Mouse (Mus musculus): Measurements from ENCODE around the gene Cdc16. TPM values are rescaled to one million over a fixed set of nuclear protein-coding genes. Genes with fewer than 3 reads are reported as not detected.

Gene Cdc16
- polyA plus RNA-seq, 1 experiment from 2014 or later, result 27.3 TPM

GRCm38 (mm10) chr8:13793746-13794101, 36.2 kb downstream of the Cdc16 start:
- Histone ChIP-seq H3K4me2 (ENCODE audit: low read depth, low read length) (no peak overlapping the region), H3K27ac (ENCODE audit: low read depth) (no peak overlapping the region), H3K4me3 (ENCODE audit: low read depth, low read length) (no peak overlapping the region), H3K4me1 (ENCODE audit: insufficient read depth) (no peaks in the 10 kb centered on the region), H3K9me3 (ENCODE audit: low read length) (no peaks in the 10 kb centered on the region), H3K9ac (replicated peaks) (no peak overlapping the region), H3K36me3 (replicated peaks; ENCODE audit: insufficient read depth, low read length) (peaks cover 38% of the 10 kb centered on the region), H3K27me3 (ENCODE audit: insufficient read depth, low read length) (no peaks in the 10 kb centered on the region)
- 87% methylated on average over 11 of the region's 11 CpGs for WGBS (ENCODE audit: insufficient replicate concordance)
- no peak for ATAC-seq
- TF ChIP-seq EP300 (IDR thresholded peaks at IDR 0.05; ENCODE audit: low read depth), result no peak
- no peak for TF ChIP-seq CTCF (IDR thresholded peaks at IDR 0.05; ENCODE audit: low read depth)
- DNase-seq, result no peak

- H3K4me3 ChIP-seq (ENCODE audit: low read depth, low read length), result no peak overlapping the region
- H3K36me3 ChIP-seq (replicated peaks; ENCODE audit: insufficient read depth, low read length), result peaks cover 20% of the 10 kb centered on the region; the same call in 1 of the 2 replicates
- 86% methylated on average over 5 of the region's 5 CpGs for WGBS (ENCODE audit: insufficient replicate concordance)
- H3K9ac ChIP-seq (replicated peaks), result no peak overlapping the region
- no peaks in the 10 kb centered on the region for H3K27me3 ChIP-seq (ENCODE audit: insufficient read depth, low read length)
- no peaks in the 10 kb centered on the region for H3K9me3 ChIP-seq (ENCODE audit: low read length)
- TF ChIP-seq CTCF (IDR thresholded peaks at IDR 0.05; ENCODE audit: low read depth), result no peak
- TF ChIP-seq EP300 (IDR thresholded peaks at IDR 0.05; ENCODE audit: low read depth), result no peak
- DNase-seq (no peak), ATAC-seq (no peak)
- no peak overlapping the region for H3K27ac ChIP-seq (ENCODE audit: low read depth)
- no peak overlapping the region for H3K4me2 ChIP-seq (ENCODE audit: low read depth, low read length)
- H3K4me1 ChIP-seq (ENCODE audit: insufficient read depth), result no peaks in the 10 kb centered on the region
These were observed 40.2 kb downstream of the Cdc16 start for GRCm38 (mm10) chr8:13797676-13798075.

GRCm38 (mm10) chr8:13799566-13799965, 42.1 kb downstream of the Cdc16 start:
- Histone ChIP-seq H3K4me3 (ENCODE audit: low read depth, low read length) (no peak overlapping the region), H3K9ac (replicated peaks) (no peak overlapping the region), H3K4me1 (ENCODE audit: insufficient read depth) (no peaks in the 10 kb centered on the region), H3K36me3 (replicated peaks; ENCODE audit: insufficient read depth, low read length) (peaks cover 17% of the 10 kb centered on the region; the same call in 1 of the 2 replicates), H3K27me3 (ENCODE audit: insufficient read depth, low read length) (no peaks in the 10 kb centered on the region), H3K4me2 (ENCODE audit: low read depth, low read length) (no peak overlapping the region), H3K9me3 (ENCODE audit: low read length) (no peaks in the 10 kb centered on the region), H3K27ac (ENCODE audit: low read depth) (no peak overlapping the region)
- TF ChIP-seq CTCF (IDR thresholded peaks at IDR 0.05; ENCODE audit: low read depth), result no peak
- no peak for TF ChIP-seq EP300 (IDR thresholded peaks at IDR 0.05; ENCODE audit: low read depth)
- no peak for ATAC-seq
- DNase-seq, result no peak
- WGBS (ENCODE audit: insufficient replicate concordance), result 74% methylated on average over 5 of the region's 5 CpGs

GRCm38 (mm10) chr8:13828598-13829172, 71.2 kb downstream of the Cdc16 start:
- Histone ChIP-seq H3K9ac (replicated peaks) (no peak overlapping the region), H3K36me3 (replicated peaks; ENCODE audit: insufficient read depth, low read length) (no peaks in the 10 kb centered on the region), H3K4me1 (ENCODE audit: insufficient read depth) (no peaks in the 10 kb centered on the region), H3K9me3 (ENCODE audit: low read length) (no peaks in the 10 kb centered on the region), H3K4me2 (ENCODE audit: low read depth, low read length) (no peak overlapping the region), H3K4me3 (ENCODE audit: low read depth, low read length) (no peak overlapping the region), H3K27me3 (ENCODE audit: insufficient read depth, low read length) (no peaks in the 10 kb centered on the region), H3K27ac (ENCODE audit: low read depth) (no peak overlapping the region)
- no peak for ATAC-seq
- no peak for TF ChIP-seq EP300 (IDR thresholded peaks at IDR 0.05; ENCODE audit: low read depth)
- WGBS (ENCODE audit: insufficient replicate concordance), result 62% methylated on average over 7 of the region's 7 CpGs
- no peak for DNase-seq

Other genes with a start within 250 kb of the Cdc16 start
- gene 1700029H14Rik, start 195.2 kb upstream of the Cdc16 start, polyA plus RNA-seq (2015; fragmentation: Nextera tagmentation; extraction: Ambion mirVana), result not detected in 2 replicates
- gene Rasa3, start 80.1 kb upstream of the Cdc16 start, polyA plus RNA-seq (2015; fragmentation: Nextera tagmentation; extraction: Ambion mirVana), result 9.9 and 11.4 TPM in 2 replicates
- gene Cfap97d2, start 51.8 kb upstream of the Cdc16 start, polyA plus RNA-seq (2015; fragmentation: Nextera tagmentation; extraction: Ambion mirVana), result not detected in 2 replicates
- gene Upf3a, start 27.9 kb downstream of the Cdc16 start, polyA plus RNA-seq (2015; fragmentation: Nextera tagmentation; extraction: Ambion mirVana), result 15.1 and 16.8 TPM in 2 replicates
- not detected in 2 replicates for gene AF366264, start 80.7 kb downstream of the Cdc16 start, polyA plus RNA-seq (2015; fragmentation: Nextera tagmentation; extraction: Ambion mirVana)
- 4.3 and 5.0 TPM in 2 replicates for gene Champ1, start 112.0 kb downstream of the Cdc16 start, polyA plus RNA-seq (2015; fragmentation: Nextera tagmentation; extraction: Ambion mirVana)
- gene Coprs, start 132.6 kb downstream of the Cdc16 start, polyA plus RNA-seq (2015; fragmentation: Nextera tagmentation; extraction: Ambion mirVana), result 6.2 and 6.5 TPM in 2 replicates